In genomic region chr19:25207731-25208361, GRCm38 (mm10) we compare ENCODE assay signal across 9 mouse cellular contexts. TPM values are rescaled to one million over a fixed set of nuclear protein-coding genes. Genes with fewer than 3 reads are reported as not detected.
DNase-seq lines count a peak whose midpoint lies in the region; ATAC-seq lines count a peak whose summit lies in the region.
"Had no signal": no experiment of that assay in that cellular context is flagged by ENCODE, and none has a peak within 500 bp of the region (broad histone marks: within the 10 kb centered on the region; RNA-seq: fewer than 3 reads in every experiment).

No protein-coding gene starts in this region.

- peak; percentile 72 for ATAC-seq in hindbrain, embryonic 12.5 days (ENCODE audit: low FRiP score)
- no peak for ATAC-seq in CD4-positive, CD25-positive, alpha-beta regulatory T cell, adult 4 months
- ATAC-seq: Patski had no signal

- H3K27me3 ChIP-seq in hindbrain, embryonic 12.5 days = peaks cover 23% of the 10 kb centered on the region
- H3K27me3 ChIP-seq in midbrain, embryonic 10.5 days (ENCODE audit: low read depth, poor library complexity, severe bottlenecking) = peaks cover 24% of the 10 kb centered on the region
- H3K27me3 ChIP-seq: Patski had no signal

- peak overlapping the region; percentile 29; the same call in 1 of the 2 replicates for H3K9ac ChIP-seq in hindbrain, embryonic 12.5 days

- H3K4me2 ChIP-seq in hindbrain, embryonic 12.5 days (replicated peaks) = peak overlapping the region; percentile 52

- WGBS in hindbrain, embryonic 12.5 days = 7% methylated on average over 23 of the region's 23 CpGs
- WGBS in midbrain, embryonic 10.5 days = 7% methylated on average over 23 of the region's 23 CpGs

- peak overlapping the region; percentile 23 for H3K4me3 ChIP-seq in hindbrain, embryonic 12.5 days
- peak overlapping the region; percentile 46 for H3K4me3 ChIP-seq in midbrain, embryonic 10.5 days

- intact Hi-C loops in left cerebral cortex, postnatal 14 days (cut with DNase I) = no loop called here

- 0 out of 2 replicates have a peak overlapping the region, but pooled peaks have one; percentile 12 for H3K27ac ChIP-seq in hindbrain, embryonic 12.5 days
- H3K27ac ChIP-seq in midbrain, embryonic 10.5 days (replicated peaks) = peak overlapping the region; percentile 85

- no peaks in the 10 kb centered on the region for H3K9me3 ChIP-seq in hindbrain, embryonic 12.5 days (replicated peaks)
- H3K9me3 ChIP-seq in midbrain, embryonic 10.5 days (replicated peaks) = peaks cover 6% of the 10 kb centered on the region; the same call in 1 of the 2 replicates

- H3K36me3 ChIP-seq in hindbrain, embryonic 12.5 days = no peaks in the 10 kb centered on the region
- H3K36me3 ChIP-seq in midbrain, embryonic 10.5 days = no peaks in the 10 kb centered on the region

- DNase-seq in left cerebral cortex, adult 11 months (ENCODE audit: low spot score) = peak; percentile 4
- DNase-seq in left cerebral cortex, postnatal 14 days (ENCODE audit: low spot score in 2 of 2) = no peak
- peak; percentile 54 for DNase-seq in fat pad, adult 2 months (ENCODE audit: extremely low read depth, low read depth, low spot score)
- peak; percentile 79 for DNase-seq in midbrain, embryonic 10.5 days (ENCODE audit: low spot score)
- no peak for DNase-seq in urinary bladder, adult 18-20 months (ENCODE audit: low spot score in 2 of 2)
- DNase-seq in c-Kit-positive CD71-positive TER-119-positive erythroid progenitor cells, embryonic 14.5 days (ENCODE audit: low spot score) = no peak

- H3K4me1 ChIP-seq in hindbrain, embryonic 12.5 days = peaks cover 16% of the 10 kb centered on the region
- peaks cover 31% of the 10 kb centered on the region for H3K4me1 ChIP-seq in midbrain, embryonic 10.5 days

RNA-seq across cellular contexts. Expression of gene Kank1, which starts 28.9 kb away (rescaled TPM):
- total RNA-seq in left cerebral cortex, postnatal 14 days (2021) = 10 to 100 TPM; 24.5 to 24.6 TPM
- polyA plus RNA-seq in hindbrain, embryonic 12.5 days (2016; fragmentation: Nextera tagmentation; extraction: Ambion mirVana) = 20.2 and 20.4 TPM in 2 replicates
- polyA plus RNA-seq in midbrain, embryonic 10.5 days (2016; fragmentation: Nextera tagmentation; extraction: Ambion mirVana) = 19.0 and 23.1 TPM in 2 replicates
- polyA plus RNA-seq in CD4-positive, CD25-positive, alpha-beta regulatory T cell, adult 4 months (2017; shearing (Covaris generic)) = not detected

Comparison
In these comparisons a context has a peak if more than half of its experiments do, and no peak if none do; other contexts are left out.
1. DNase-seq: peak in left cerebral cortex, adult 11 months (single experiment), fat pad, adult 2 months (single experiment) and midbrain, embryonic 10.5 days (single experiment); none in left cerebral cortex, postnatal 14 days (0 of 2), urinary bladder, adult 18-20 months (0 of 2) and c-Kit-positive CD71-positive TER-119-positive erythroid progenitor cells, embryonic 14.5 days (single experiment).
2. RNA of gene Kank1, which starts 28.9 kb away (polyA plus RNA-seq): 19.0 to 23.1 TPM in midbrain, embryonic 10.5 days and 20.2 to 20.4 TPM in hindbrain, embryonic 12.5 days; not detected in CD4-positive, CD25-positive, alpha-beta regulatory T cell, adult 4 months; every median in the first group is over 10 times any median in the second.